26 mouse cellular contexts compared by ENCODE assay signal in the genomic region with DNA sequence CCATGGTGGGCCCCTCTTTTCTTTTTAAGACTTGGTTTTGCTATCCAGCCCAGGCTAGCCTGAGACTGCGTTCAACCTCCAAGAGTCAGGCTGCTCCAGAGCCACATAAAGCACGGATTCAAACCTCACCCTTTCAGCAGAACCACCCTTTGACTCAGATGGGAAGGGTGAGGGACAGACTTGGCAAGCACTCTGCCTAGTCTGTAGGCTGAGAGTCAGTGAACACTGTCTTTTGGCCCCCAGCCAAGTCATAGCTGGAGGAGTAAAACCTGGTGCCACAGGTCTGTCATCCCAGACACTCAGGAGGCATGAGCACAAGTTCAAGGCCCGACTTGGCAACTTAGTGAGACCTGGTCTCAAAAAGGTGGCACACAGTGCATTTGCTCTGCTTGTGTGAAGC. TPM values are rescaled to one million over a fixed set of nuclear protein-coding genes. Genes with fewer than 3 reads are reported as not detected.
DNase-seq lines count a peak whose midpoint lies in the region; ATAC-seq and TF ChIP-seq lines count a peak whose summit lies in the region.
"Had no signal": no experiment of that assay in that cellular context is flagged by ENCODE, and none has a peak within 500 bp of the region (broad histone marks: within the 10 kb centered on the region; RNA-seq: fewer than 3 reads in every experiment).

No protein-coding gene starts in this region.

- H3K27me3 ChIP-seq in cerebellum, adult 2 months (ENCODE audit: control insufficient read depth, insufficient read depth, low read length), result no peaks in the 10 kb centered on the region
- no peaks in the 10 kb centered on the region for H3K27me3 ChIP-seq in hindbrain, postnatal 0 days (ENCODE audit: insufficient read depth, low read length)
- no peaks in the 10 kb centered on the region for H3K27me3 ChIP-seq in hindbrain, embryonic 11.5 days (ENCODE audit: control insufficient read depth, insufficient read depth, low read length)
- H3K27me3 ChIP-seq in midbrain, embryonic 11.5 days (ENCODE audit: control insufficient read depth, insufficient read depth, low read length), result no peaks in the 10 kb centered on the region
- no peaks in the 10 kb centered on the region for H3K27me3 ChIP-seq in midbrain, postnatal 0 days (ENCODE audit: insufficient read depth, low read length)
- H3K27me3 ChIP-seq: heart, embryonic 12.5 days; liver, embryonic 12.5 days; neural tube, embryonic 15.5 days had no signal

- no peaks in the 10 kb centered on the region for H3K9me3 ChIP-seq in hindbrain, postnatal 0 days (ENCODE audit: low read length)
- H3K9me3 ChIP-seq in hindbrain, embryonic 11.5 days (ENCODE audit: control insufficient read depth, low read length), result no peaks in the 10 kb centered on the region
- no peaks in the 10 kb centered on the region for H3K9me3 ChIP-seq in midbrain, embryonic 11.5 days (ENCODE audit: control insufficient read depth, low read length)
- no peaks in the 10 kb centered on the region for H3K9me3 ChIP-seq in midbrain, postnatal 0 days (ENCODE audit: low read length)
- H3K9me3 ChIP-seq: heart, embryonic 12.5 days; liver, embryonic 12.5 days; neural tube, embryonic 15.5 days had no signal

- 0 out of 2 replicates have a peak overlapping the region, but pooled peaks have one; percentile 9 for H3K9ac ChIP-seq in hindbrain, postnatal 0 days (replicated peaks; ENCODE audit: low read length)
- no peak overlapping the region for H3K9ac ChIP-seq in hindbrain, embryonic 11.5 days (ENCODE audit: low read depth, low read length)
- no peak overlapping the region for H3K9ac ChIP-seq in midbrain, embryonic 11.5 days (ENCODE audit: low read length)
- H3K9ac ChIP-seq in midbrain, postnatal 0 days (replicated peaks; ENCODE audit: low read length, poor library complexity, severe bottlenecking), result no peak overlapping the region
- H3K9ac ChIP-seq: heart, embryonic 12.5 days; liver, embryonic 12.5 days; liver, postnatal 0 days; neural tube, embryonic 15.5 days had no signal

- TF ChIP-seq CTCF in cerebellum, adult 2 months (IDR thresholded peaks at IDR 0.05; ENCODE audit: borderline replicate concordance, insufficient read depth, low read depth, low read length), result no peak
- TF ChIP-seq CTCF in hindbrain, postnatal 0 days (IDR thresholded peaks at IDR 0.05; ENCODE audit: low read depth), result no peak
- no peak for TF ChIP-seq CTCF in midbrain, postnatal 0 days (IDR thresholded peaks at IDR 0.05)

- H3K36me3 ChIP-seq in hindbrain, postnatal 0 days (ENCODE audit: insufficient read depth, low read length), result peaks cover 18% of the 10 kb centered on the region; the same call in 1 of the 2 replicates
- peaks cover 5% of the 10 kb centered on the region; the same call in 1 of the 2 replicates for H3K36me3 ChIP-seq in hindbrain, embryonic 11.5 days (ENCODE audit: control insufficient read depth, insufficient read depth, low read length)
- H3K36me3 ChIP-seq in midbrain, embryonic 11.5 days (ENCODE audit: control insufficient read depth, insufficient read depth, low read length), result peaks cover 5% of the 10 kb centered on the region; the same call in 1 of the 2 replicates
- H3K36me3 ChIP-seq in midbrain, postnatal 0 days (ENCODE audit: insufficient read depth, low read length), result peaks cover 16% of the 10 kb centered on the region

- H3K4me2 ChIP-seq in hindbrain, postnatal 0 days (ENCODE audit: low read depth, low read length), result no peak overlapping the region
- H3K4me2 ChIP-seq in hindbrain, embryonic 11.5 days (replicated peaks; ENCODE audit: low read depth, low read length), result no peak overlapping the region
- H3K4me2 ChIP-seq in midbrain, embryonic 11.5 days, result no peak overlapping the region
- H3K4me2 ChIP-seq in midbrain, postnatal 0 days (ENCODE audit: low read depth, low read length, poor library complexity, severe bottlenecking), result no peak overlapping the region
- H3K4me2 ChIP-seq: heart, embryonic 12.5 days; liver, embryonic 12.5 days; neural tube, embryonic 15.5 days had no signal

- H3K27ac ChIP-seq in cerebellum, adult 2 months (ENCODE audit: insufficient read depth, low read length), result no peak overlapping the region
- H3K27ac ChIP-seq in hindbrain, postnatal 0 days, result no peak overlapping the region
- H3K27ac ChIP-seq in hindbrain, embryonic 11.5 days (ENCODE audit: low read depth, low read length), result no peak overlapping the region
- no peak overlapping the region for H3K27ac ChIP-seq in midbrain, embryonic 11.5 days (ENCODE audit: low read depth, low read length)
- H3K27ac ChIP-seq in midbrain, postnatal 0 days (ENCODE audit: low read depth, low read length), result no peak overlapping the region
- H3K27ac ChIP-seq: layer of hippocampus, adult 2 months; left cerebral cortex, adult 2 months; liver, embryonic 12.5 days; macrophage; neural tube, embryonic 15.5 days had no signal

- H3K4me3 ChIP-seq in cerebellum, adult 2 months (replicated peaks; ENCODE audit: insufficient read depth, low read depth, low read length), result no peak overlapping the region
- no peak overlapping the region for H3K4me3 ChIP-seq in hindbrain, postnatal 0 days (ENCODE audit: low read length)
- H3K4me3 ChIP-seq in hindbrain, embryonic 11.5 days (ENCODE audit: low read depth, low read length), result no peak overlapping the region
- H3K4me3 ChIP-seq in midbrain, embryonic 11.5 days (ENCODE audit: low read depth, low read length), result no peak overlapping the region
- no peak overlapping the region for H3K4me3 ChIP-seq in midbrain, postnatal 0 days (ENCODE audit: low read depth, low read length)
- H3K4me3 ChIP-seq: heart, embryonic 12.5 days; layer of hippocampus, adult 2 months; left cerebral cortex, adult 2 months; liver, embryonic 12.5 days; neural tube, embryonic 15.5 days had no signal

- WGBS in cerebellum, adult 2 months, result 70% methylated on average over 3 of the region's 3 CpGs
- WGBS in hindbrain, postnatal 0 days, result 78% methylated on average over 3 of the region's 3 CpGs
- 91% methylated on average over 3 of the region's 3 CpGs for WGBS in hindbrain, embryonic 11.5 days
- WGBS in midbrain, embryonic 11.5 days, result 86% methylated on average over 3 of the region's 3 CpGs
- WGBS in midbrain, postnatal 0 days, result 80% methylated on average over 3 of the region's 3 CpGs

- ATAC-seq in hindbrain, postnatal 0 days, result no peak
- ATAC-seq in hindbrain, embryonic 11.5 days (ENCODE audit: low FRiP score), result no peak
- no peak for ATAC-seq in midbrain, embryonic 11.5 days (ENCODE audit: low FRiP score)
- no peak for ATAC-seq in midbrain, postnatal 0 days (ENCODE audit: low FRiP score)
- ATAC-seq: forebrain, embryonic 14.5 days; intestine, embryonic 16.5 days; liver, embryonic 12.5 days; liver, postnatal 0 days had no signal

- H3K4me1 ChIP-seq in cerebellum, adult 2 months (ENCODE audit: control insufficient read depth, insufficient read depth, low read length), result no peaks in the 10 kb centered on the region
- peaks cover 6% of the 10 kb centered on the region; the same call in 1 of the 2 replicates for H3K4me1 ChIP-seq in hindbrain, postnatal 0 days (ENCODE audit: insufficient read depth, low read length)
- peaks cover 7% of the 10 kb centered on the region for H3K4me1 ChIP-seq in hindbrain, embryonic 11.5 days (replicated peaks; ENCODE audit: control insufficient read depth, insufficient read depth, low read length)
- H3K4me1 ChIP-seq in midbrain, embryonic 11.5 days (ENCODE audit: control insufficient read depth, insufficient read depth, low read length), result peaks cover 5% of the 10 kb centered on the region
- H3K4me1 ChIP-seq in midbrain, postnatal 0 days (ENCODE audit: insufficient read depth, low read length), result 0 out of 2 replicates have a peak, but pooled peaks cover 4% of the 10 kb centered on the region

- TF ChIP-seq POLR2A in cerebellum, adult 2 months (IDR thresholded peaks at IDR 0.05; ENCODE audit: borderline replicate concordance, insufficient read depth, low read length), result no peak

- peak; percentile 39 to 45 for DNase-seq in cerebellum, postnatal 10 days
- DNase-seq in cerebellum, adult 2 months, result no peak
- DNase-seq in hindbrain, postnatal 0 days (ENCODE audit: low spot score), result no peak
- no peak for DNase-seq in hindbrain, embryonic 11.5 days (ENCODE audit: low spot score)
- DNase-seq in midbrain, embryonic 11.5 days (ENCODE audit: low spot score, missing footprints), result peak; percentile 51
- no peak for DNase-seq in midbrain, postnatal 0 days (ENCODE audit: low spot score)
- no peak for DNase-seq in gastrocnemius, postnatal 10 days
- DNase-seq: adrenal gland, adult 8-10 months; cerebellum, adult 11-12 months; gastrocnemius, postnatal 25 days; heart, adult 18-20 months; heart, postnatal 10 days; liver, postnatal 0 days; lung, postnatal 10 days; midbrain, embryonic 14.5 days; retina, postnatal 1 day; right cerebral cortex, postnatal 14 days; thymus, postnatal 25 days had no signal

RNA-seq across cellular contexts. Expression of a gene that starts 4.6 kb away (rescaled TPM):
- polyA plus RNA-seq in cerebellum, adult 2 months (2012; rRNA removed), result 25.3 and 25.5 TPM in 2 replicates
- total RNA-seq in hindbrain, postnatal 0 days (2014; rRNA removed), result 18.6 and 29.1 TPM in 2 replicates
- polyA plus RNA-seq in hindbrain, postnatal 0 days (2015; fragmentation: Nextera tagmentation; extraction: Ambion mirVana), result 27.2 and 30.9 TPM in 2 replicates
- 35.1 and 37.2 TPM in 2 replicates for polyA plus RNA-seq in hindbrain, embryonic 11.5 days (2014; fragmentation: Nextera tagmentation; extraction: Ambion mirVana)
- polyA plus RNA-seq in midbrain, embryonic 11.5 days (2014; fragmentation: Nextera tagmentation; extraction: Ambion mirVana), result 37.5 and 44.2 TPM in 2 replicates
- 25.9 and 28.5 TPM in 2 replicates for total RNA-seq in midbrain, postnatal 0 days (2014; rRNA removed)
- polyA plus RNA-seq in midbrain, postnatal 0 days (2015; fragmentation: Nextera tagmentation; extraction: Ambion mirVana), result 33.5 and 34.0 TPM in 2 replicates
- total RNA-seq in gastrocnemius, postnatal 10 days (2021), result 10 to 100 TPM; 11.0 to 15.2 TPM

RNA-seq across cellular contexts. Expression of a gene that starts 4.7 kb away (rescaled TPM):
- 10.0 and 11.5 TPM in 2 replicates for polyA plus RNA-seq in cerebellum, adult 2 months (2012; rRNA removed)
- 7.5 and 8.7 TPM in 2 replicates for total RNA-seq in hindbrain, postnatal 0 days (2014; rRNA removed)
- 19.7 and 21.4 TPM in 2 replicates for polyA plus RNA-seq in hindbrain, postnatal 0 days (2015; fragmentation: Nextera tagmentation; extraction: Ambion mirVana)
- polyA plus RNA-seq in hindbrain, embryonic 11.5 days (2014; fragmentation: Nextera tagmentation; extraction: Ambion mirVana), result 36.0 and 41.5 TPM in 2 replicates
- 41.2 and 48.5 TPM in 2 replicates for polyA plus RNA-seq in midbrain, embryonic 11.5 days (2014; fragmentation: Nextera tagmentation; extraction: Ambion mirVana)
- total RNA-seq in midbrain, postnatal 0 days (2014; rRNA removed), result 7.6 and 10.5 TPM in 2 replicates
- polyA plus RNA-seq in midbrain, postnatal 0 days (2015; fragmentation: Nextera tagmentation; extraction: Ambion mirVana), result 16.6 and 17.9 TPM in 2 replicates
- total RNA-seq in gastrocnemius, postnatal 10 days (2021), result 1 to 10 TPM; 7.7 to 8.4 TPM

RNA-seq across cellular contexts. Expression of a gene that starts 15.0 kb away (rescaled TPM):
- 14.2 and 17.7 TPM in 2 replicates for polyA plus RNA-seq in cerebellum, adult 2 months (2012; rRNA removed)
- 14.5 and 15.6 TPM in 2 replicates for total RNA-seq in hindbrain, postnatal 0 days (2014; rRNA removed)
- 15.0 and 15.8 TPM in 2 replicates for polyA plus RNA-seq in hindbrain, postnatal 0 days (2015; fragmentation: Nextera tagmentation; extraction: Ambion mirVana)
- 21.9 and 22.0 TPM in 2 replicates for polyA plus RNA-seq in hindbrain, embryonic 11.5 days (2014; fragmentation: Nextera tagmentation; extraction: Ambion mirVana)
- polyA plus RNA-seq in midbrain, embryonic 11.5 days (2014; fragmentation: Nextera tagmentation; extraction: Ambion mirVana), result 21.4 and 22.4 TPM in 2 replicates
- total RNA-seq in midbrain, postnatal 0 days (2014; rRNA removed), result 9.9 and 15.1 TPM in 2 replicates
- polyA plus RNA-seq in midbrain, postnatal 0 days (2015; fragmentation: Nextera tagmentation; extraction: Ambion mirVana), result 14.7 and 16.2 TPM in 2 replicates
- total RNA-seq in gastrocnemius, postnatal 10 days (2021), result 1 to 10 TPM; 6.0 to 7.2 TPM

Comparison
In these comparisons a context has a peak if more than half of its experiments do, and no peak if none do; other contexts are left out.
1. DNase-seq: peak in cerebellum, postnatal 10 days (2 of 2) and midbrain, embryonic 11.5 days (single experiment); none in cerebellum, adult 2 months (0 of 2), hindbrain, postnatal 0 days (single experiment), hindbrain, embryonic 11.5 days (single experiment), midbrain, postnatal 0 days (single experiment) and gastrocnemius, postnatal 10 days (single experiment).